Mouse (Mus musculus) heart, embryonic 12.5 days (tissue): Measurements from ENCODE around the gene Siah2. TPM values are rescaled to one million over a fixed set of nuclear protein-coding genes. Genes with fewer than 3 reads are reported as not detected.

ENCODE experiments used
- ATAC-seq: fragments of 200-750 bp; cut with Nextera tagmentation; 2 replicates; pipeline ENCODE4 v1.8.0; 2017; ENCODE audit warnings: moderate TSS enrichment, moderate library complexity; ENCODE audit not compliant: insufficient number of reproducible peaks, low FRiP score
- H3K27ac ChIP-seq: fragments of 300-500 bp; sonication (generic); 2 replicates; pipeline ENCODE4 v1.5.1; 2016; ENCODE audit warnings: mild to moderate bottlenecking, moderate library complexity; ENCODE audit not compliant: poor library complexity, severe bottlenecking
- H3K27me3 ChIP-seq: fragments of 300-500 bp; sonication (generic); replicated peaks from 2 replicates; pipeline ENCODE4 v1.6.1; 2016; ENCODE audit warnings: mild to moderate bottlenecking, moderate library complexity
- H3K36me3 ChIP-seq: fragments of 300-500 bp; sonication (generic); 2 replicates; pipeline ENCODE4 v1.6.1; 2016; ENCODE audit warnings: mild to moderate bottlenecking, moderate library complexity
- H3K4me1 ChIP-seq: fragments of 300-500 bp; sonication (generic); replicated peaks from 2 replicates; pipeline ENCODE4 v1.6.1; 2016; ENCODE audit warnings: mild to moderate bottlenecking
- H3K4me2 ChIP-seq: fragments of 300-500 bp; sonication (generic); 2 replicates; pipeline ENCODE4 v1.6.1; 2016; ENCODE audit warnings: mild to moderate bottlenecking, moderate library complexity
- H3K4me3 ChIP-seq: fragments of 300-500 bp; sonication (generic); 2 replicates; pipeline ENCODE4 v1.5.1; 2016; ENCODE audit warnings: mild to moderate bottlenecking
- H3K9ac ChIP-seq: fragments of 300-500 bp; sonication (generic); 2 replicates; pipeline ENCODE4 v1.6.1; 2016; ENCODE audit warnings: mild to moderate bottlenecking, moderate library complexity
- H3K9me3 ChIP-seq: fragments of 300-500 bp; sonication (generic); replicated peaks from 2 replicates; pipeline ENCODE4 v1.6.1; 2016; ENCODE audit warnings: mild to moderate bottlenecking, moderate library complexity
- WGBS: fragments of 180-500 bp; shearing (Covaris S2); methylation state at CpG from one replicate; pipeline ENCODE4 v1.1.7; 2016; 5-methylcytosine and 5-hydroxymethylcytosine counted together
- polyA plus RNA-seq: library from polyadenylated mRNA; unstranded; fragments of >200 nt; fragmentation: Nextera tagmentation; extraction: Ambion mirVana; gene quantifications from 2 replicates; pipeline ENCODE4 v1.2.1, GENCODE M21; 2016

The Siah2 gene
- polyA plus RNA-seq, 1 experiment from 2014 or later, result 6.7 TPM

GRCm38 (mm10) chr3:58683346-58683745 is 8.9 kb downstream of the Siah2 start:
- ATAC-seq, result no peak
- 83% methylated on average over 7 of the region's 7 CpGs for WGBS
- Histone ChIP-seq H3K9ac (no peak overlapping the region), H3K9me3 (no peaks in the 10 kb centered on the region), H3K4me3 (no peak overlapping the region), H3K4me1 (peaks cover 43% of the 10 kb centered on the region), H3K4me2 (no peak overlapping the region), H3K27ac (no peak overlapping the region), H3K27me3 (no peaks in the 10 kb centered on the region), H3K36me3 (no peaks in the 10 kb centered on the region)

- Histone ChIP-seq H3K4me2 (no peak overlapping the region), H3K36me3 (no peaks in the 10 kb centered on the region), H3K27ac (no peak overlapping the region), H3K4me3 (no peak overlapping the region), H3K9me3 (no peaks in the 10 kb centered on the region), H3K9ac (no peak overlapping the region), H3K4me1 (peaks cover 47% of the 10 kb centered on the region), H3K27me3 (no peaks in the 10 kb centered on the region)
- no peak for ATAC-seq
- WGBS, result 63% methylated on average over 4 of the region's 4 CpGs
Observed at GRCm38 (mm10) chr3:58682336-58682735, 9.9 kb downstream of the Siah2 start.

GRCm38 (mm10) chr3:58681831-58682230 is 10.4 kb downstream of the Siah2 start:
- Histone ChIP-seq H3K4me1 (peaks cover 49% of the 10 kb centered on the region), H3K36me3 (no peaks in the 10 kb centered on the region), H3K9me3 (no peaks in the 10 kb centered on the region), H3K9ac (no peak overlapping the region), H3K27ac (no peak overlapping the region), H3K27me3 (no peaks in the 10 kb centered on the region), H3K4me3 (no peak overlapping the region), H3K4me2 (no peak overlapping the region)
- WGBS, result 47% methylated on average over 2 of the region's 2 CpGs
- ATAC-seq, result no peak

GRCm38 (mm10) chr3:58680943-58681637 is 11.1 kb downstream of the Siah2 start:
- H3K9me3 ChIP-seq, result no peaks in the 10 kb centered on the region
- H3K36me3 ChIP-seq, result peaks cover 2% of the 10 kb centered on the region
- H3K27me3 ChIP-seq, result no peaks in the 10 kb centered on the region
- no peak overlapping the region for H3K27ac ChIP-seq
- no peak overlapping the region for H3K4me2 ChIP-seq
- H3K4me1 ChIP-seq, result peaks cover 49% of the 10 kb centered on the region
- no peak overlapping the region for H3K9ac ChIP-seq
- no peak overlapping the region for H3K4me3 ChIP-seq
- no peak for ATAC-seq
- WGBS, result 83% methylated on average over 7 of the region's 7 CpGs

GRCm38 (mm10) chr3:58679996-58680395 is 12.2 kb downstream of the Siah2 start:
- no peak for ATAC-seq
- H3K4me3 ChIP-seq, result no peak overlapping the region
- peaks cover 13% of the 10 kb centered on the region for H3K36me3 ChIP-seq
- 39% methylated on average over 4 of the region's 4 CpGs for WGBS
- no peaks in the 10 kb centered on the region for H3K9me3 ChIP-seq
- no peaks in the 10 kb centered on the region for H3K27me3 ChIP-seq
- peak overlapping the region; percentile 25; the same call in 1 of the 2 replicates for H3K27ac ChIP-seq
- H3K4me2 ChIP-seq, result 0 out of 2 replicates have a peak overlapping the region, but pooled peaks have one; percentile 8
- H3K9ac ChIP-seq, result no peak overlapping the region
- peaks cover 49% of the 10 kb centered on the region for H3K4me1 ChIP-seq

- Histone ChIP-seq H3K36me3 (peaks cover 22% of the 10 kb centered on the region), H3K4me3 (no peak overlapping the region), H3K9me3 (no peaks in the 10 kb centered on the region), H3K27ac (no peak overlapping the region), H3K27me3 (no peaks in the 10 kb centered on the region), H3K9ac (no peak overlapping the region), H3K4me1 (peaks cover 49% of the 10 kb centered on the region), H3K4me2 (no peak overlapping the region)
- WGBS, result 53% methylated on average over 2 of the region's 2 CpGs
- ATAC-seq, result no peak
Observed at GRCm38 (mm10) chr3:58678905-58679304, 13.3 kb downstream of the Siah2 start.

GRCm38 (mm10) chr3:58678384-58678783 is 13.8 kb downstream of the Siah2 start:
- Histone ChIP-seq H3K9me3 (no peaks in the 10 kb centered on the region), H3K4me2 (no peak overlapping the region), H3K27me3 (no peaks in the 10 kb centered on the region), H3K4me3 (no peak overlapping the region), H3K4me1 (peaks cover 49% of the 10 kb centered on the region), H3K36me3 (peaks cover 22% of the 10 kb centered on the region), H3K27ac (no peak overlapping the region), H3K9ac (no peak overlapping the region)
- WGBS, result 56% methylated on average over 8 of the region's 8 CpGs
- ATAC-seq, result no peak

GRCm38 (mm10) chr3:58677615-58678014 is 14.6 kb downstream of the Siah2 start:
- 57% methylated on average over 3 of the region's 3 CpGs for WGBS
- H3K9me3 ChIP-seq, result no peaks in the 10 kb centered on the region
- ATAC-seq, result no peak
- H3K27ac ChIP-seq, result no peak overlapping the region
- peak overlapping the region; percentile 39 for H3K9ac ChIP-seq
- H3K27me3 ChIP-seq, result no peaks in the 10 kb centered on the region
- peaks cover 22% of the 10 kb centered on the region for H3K36me3 ChIP-seq
- H3K4me2 ChIP-seq, result no peak overlapping the region
- peaks cover 47% of the 10 kb centered on the region for H3K4me1 ChIP-seq
- no peak overlapping the region for H3K4me3 ChIP-seq

- Histone ChIP-seq H3K9me3 (no peaks in the 10 kb centered on the region), H3K27me3 (no peaks in the 10 kb centered on the region), H3K9ac (no peak overlapping the region), H3K4me1 (peaks cover 26% of the 10 kb centered on the region), H3K4me2 (no peak overlapping the region), H3K27ac (no peak overlapping the region), H3K36me3 (peaks cover 22% of the 10 kb centered on the region), H3K4me3 (no peak overlapping the region)
- WGBS, result 88% methylated on average over 5 of the region's 5 CpGs
- ATAC-seq, result no peak
Observed at GRCm38 (mm10) chr3:58673295-58673694, 18.9 kb downstream of the Siah2 start.

GRCm38 (mm10) chr3:58672481-58673183 is 19.6 kb downstream of the Siah2 start:
- WGBS, result 57% methylated on average over 4 of the region's 4 CpGs

GRCm38 (mm10) chr3:58671616-58672250 is 20.5 kb downstream of the Siah2 start:
- WGBS, result 48% methylated on average over 6 of the region's 6 CpGs

More at GRCm38 (mm10) chr3:58672481-58673183, 19.6 kb downstream of the Siah2 start:
- Histone ChIP-seq H3K36me3 (peaks cover 22% of the 10 kb centered on the region), H3K9ac (no peak overlapping the region), H3K27ac (no peak overlapping the region), H3K9me3 (no peaks in the 10 kb centered on the region), H3K4me3 (no peak overlapping the region), H3K4me2 (no peak overlapping the region), H3K4me1 (peaks cover 22% of the 10 kb centered on the region), H3K27me3 (no peaks in the 10 kb centered on the region)
- ATAC-seq, result no peak

More at GRCm38 (mm10) chr3:58671616-58672250, 20.5 kb downstream of the Siah2 start:
- no peak for ATAC-seq
- Histone ChIP-seq H3K36me3 (peaks cover 22% of the 10 kb centered on the region), H3K9ac (no peak overlapping the region), H3K9me3 (no peaks in the 10 kb centered on the region), H3K27ac (no peak overlapping the region), H3K4me1 (peaks cover 13% of the 10 kb centered on the region), H3K4me2 (no peak overlapping the region), H3K4me3 (no peak overlapping the region), H3K27me3 (no peaks in the 10 kb centered on the region)
